12 mouse cellular contexts compared by ENCODE assay signal in genomic region chr12:12812873-12813272, GRCm38 (mm10).
DNase-seq lines count a peak whose midpoint lies in the region; ATAC-seq and TF ChIP-seq lines count a peak whose summit lies in the region.
"Had no signal": no experiment of that assay in that cellular context is flagged by ENCODE, and none has a peak within 500 bp of the region (broad histone marks: within the 10 kb centered on the region; RNA-seq: fewer than 3 reads in every experiment).

No protein-coding gene starts in this region.

- ATAC-seq in lung, postnatal 0 days = no peak
- ATAC-seq in intestine, postnatal 0 days = peak; percentile 84
- ATAC-seq in frontal cortex, adult (ENCODE audit: low TSS enrichment) = no peak

- 54% methylated on average over 6 of the region's 6 CpGs for WGBS in lung, postnatal 0 days
- 28% methylated on average over 6 of the region's 6 CpGs for WGBS in embryonic facial prominence, embryonic 10.5 days
- WGBS in intestine, postnatal 0 days = 44% methylated on average over 6 of the region's 6 CpGs

- H3K27me3 ChIP-seq in lung, postnatal 0 days (replicated peaks; ENCODE audit: insufficient read depth, low read length) = no peaks in the 10 kb centered on the region
- H3K27me3 ChIP-seq in embryonic facial prominence, embryonic 10.5 days (replicated peaks; ENCODE audit: low read depth, poor library complexity, severe bottlenecking) = no peaks in the 10 kb centered on the region
- no peaks in the 10 kb centered on the region for H3K27me3 ChIP-seq in intestine, postnatal 0 days (replicated peaks; ENCODE audit: control insufficient read depth, insufficient read depth, low read length)

- H3K27ac ChIP-seq in lung, postnatal 0 days (ENCODE audit: low read length) = no peak overlapping the region
- H3K27ac ChIP-seq in embryonic facial prominence, embryonic 10.5 days (replicated peaks) = peak overlapping the region; percentile 73
- H3K27ac ChIP-seq in intestine, postnatal 0 days (ENCODE audit: low read depth, low read length) = 0 out of 2 replicates have a peak overlapping the region, but pooled peaks have one; percentile 10

- H3K9ac ChIP-seq in lung, postnatal 0 days (replicated peaks; ENCODE audit: low read depth) = no peak overlapping the region
- no peak overlapping the region for H3K9ac ChIP-seq in intestine, postnatal 0 days (ENCODE audit: low read depth, low read length)

- peak; percentile 13 for DNase-seq in lung, postnatal 10 days
- no peak for DNase-seq in lung, postnatal 0 days (ENCODE audit: low spot score)
- peak; percentile 81 for DNase-seq in embryonic facial prominence, embryonic 10.5 days (ENCODE audit: low spot score)
- DNase-seq in retina, postnatal 1 day = peak; percentile 98
- DNase-seq in right cerebral cortex, postnatal 14 days = no peak
- DNase-seq in right cerebral cortex, adult 18-20 months = no peak
- DNase-seq: adrenal gland, postnatal 14 days; cerebellum, postnatal 36 days; gastrocnemius, postnatal 10 days; heart, postnatal 36 days had no signal

- no peak overlapping the region for H3K4me2 ChIP-seq in lung, postnatal 0 days (replicated peaks; ENCODE audit: low read depth, low read length)
- H3K4me2 ChIP-seq in intestine, postnatal 0 days (replicated peaks; ENCODE audit: low read depth) = no peak overlapping the region

- TF ChIP-seq CTCF in lung, postnatal 0 days (IDR thresholded peaks at IDR 0.05) = no peak
- no peak for TF ChIP-seq CTCF in intestine, postnatal 0 days (IDR thresholded peaks at IDR 0.05; ENCODE audit: low read depth)

- no peaks in the 10 kb centered on the region for H3K36me3 ChIP-seq in lung, postnatal 0 days (ENCODE audit: insufficient read depth, low read length)
- H3K36me3 ChIP-seq in embryonic facial prominence, embryonic 10.5 days (replicated peaks) = no peaks in the 10 kb centered on the region
- no peaks in the 10 kb centered on the region for H3K36me3 ChIP-seq in intestine, postnatal 0 days (ENCODE audit: control insufficient read depth, insufficient read depth)

- H3K9me3 ChIP-seq in lung, postnatal 0 days (ENCODE audit: low read length) = no peaks in the 10 kb centered on the region
- H3K9me3 ChIP-seq in embryonic facial prominence, embryonic 10.5 days = no peaks in the 10 kb centered on the region
- H3K9me3 ChIP-seq in intestine, postnatal 0 days (ENCODE audit: control insufficient read depth) = no peaks in the 10 kb centered on the region

- TF ChIP-seq EP300 in lung, postnatal 0 days (IDR thresholded peaks at IDR 0.05) = no peak

- H3K4me1 ChIP-seq in lung, postnatal 0 days (ENCODE audit: insufficient read depth, low read depth, low read length) = peaks cover 7% of the 10 kb centered on the region
- H3K4me1 ChIP-seq in embryonic facial prominence, embryonic 10.5 days = peaks cover 58% of the 10 kb centered on the region
- H3K4me1 ChIP-seq in intestine, postnatal 0 days (replicated peaks; ENCODE audit: control insufficient read depth, insufficient read depth, low read length) = 0 out of 2 replicates have a peak, but pooled peaks cover 15% of the 10 kb centered on the region

- H3K4me3 ChIP-seq in lung, postnatal 0 days (ENCODE audit: low read depth, low read length) = no peak overlapping the region
- no peak overlapping the region for H3K4me3 ChIP-seq in embryonic facial prominence, embryonic 10.5 days
- H3K4me3 ChIP-seq in intestine, postnatal 0 days (ENCODE audit: low read depth, low read length) = no peak overlapping the region

Comparison
In these comparisons a context has a peak if more than half of its experiments do, and no peak if none do; other contexts are left out.
1. DNase-seq: peak in lung, postnatal 10 days (single experiment), embryonic facial prominence, embryonic 10.5 days (single experiment) and retina, postnatal 1 day (single experiment); none in lung, postnatal 0 days (single experiment), right cerebral cortex, postnatal 14 days (single experiment) and right cerebral cortex, adult 18-20 months (single experiment).